Mouse (Mus musculus) CD8-positive naive resting alpha-beta T cell, adult 57 days (primary cell): ENCODE data around the gene Il9. TPM values are rescaled to one million over a fixed set of nuclear protein-coding genes. Genes with fewer than 3 reads are reported as not detected.

ENCODE experiments used
- total RNA-seq: library from RNA; stranded (reverse); gene quantifications from one replicate; pipeline ENCODE4 v1.2.4, GENCODE M21; 2023

The Il9 gene
- total RNA-seq: not detected

DNA sequence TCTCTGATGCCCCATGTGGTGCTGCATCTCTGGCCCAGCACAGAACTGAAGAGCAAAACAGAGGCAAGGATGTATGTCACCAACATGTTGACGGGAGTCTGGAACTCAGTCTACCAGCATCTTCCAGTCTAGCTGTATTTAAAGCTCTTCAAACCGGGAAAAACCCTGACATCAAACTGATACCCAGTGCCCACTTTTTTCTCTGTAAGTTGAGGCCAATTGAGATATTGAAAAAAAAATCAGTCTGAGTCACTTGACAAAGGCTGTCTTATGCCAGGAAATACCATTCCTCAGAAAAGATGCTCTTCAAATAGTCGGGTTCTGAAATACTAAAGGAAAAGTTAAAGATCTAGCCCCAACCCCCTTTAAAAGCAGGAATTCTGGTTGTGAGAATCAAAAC is at the start of gene Il9:
TSS of gene Il9 (minus strand) at position 101 of the 400 bp plus-strand sequence.

DNA sequence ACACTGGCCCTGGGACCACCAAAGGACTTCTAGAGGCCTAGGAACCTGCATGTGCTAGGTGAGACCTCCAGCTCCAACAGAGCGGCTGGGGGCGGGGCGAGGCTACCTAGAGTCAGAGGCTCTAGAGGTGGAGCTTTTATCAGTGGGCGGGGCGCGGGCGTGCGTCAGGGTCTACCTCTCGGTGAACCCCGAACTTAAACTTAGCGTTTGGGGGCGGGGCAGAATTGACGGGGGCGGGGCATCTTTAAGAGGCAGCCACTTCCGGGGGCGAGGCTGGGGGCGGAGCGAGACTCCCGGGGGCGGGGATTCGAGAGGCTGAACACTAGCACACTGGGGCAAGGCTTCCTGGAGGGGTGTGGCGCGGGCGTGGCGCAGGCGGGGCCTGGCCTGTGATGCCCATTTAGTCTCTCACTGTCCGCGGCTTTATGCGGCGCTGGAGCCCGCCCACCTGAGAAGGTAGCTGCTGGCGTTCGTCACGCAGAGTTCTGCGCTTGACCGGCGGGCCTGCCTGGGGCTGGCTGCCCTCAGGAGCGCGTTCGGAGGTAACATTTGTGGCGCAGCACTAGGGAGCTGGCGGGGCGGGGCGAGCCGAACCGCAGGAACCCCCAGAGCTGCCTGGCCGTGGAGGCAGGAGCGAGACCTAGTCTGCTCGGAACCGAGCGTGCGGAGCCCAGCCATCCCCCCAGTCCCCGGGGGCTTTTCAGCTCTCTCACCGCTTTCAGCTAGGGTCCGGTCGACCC is 40.2 kb upstream of the Il9 start, which contains the start of gene Fbxl21:
TSS of gene Fbxl21 (plus strand) at position 392 of the 740 bp plus-strand sequence.

DNA sequence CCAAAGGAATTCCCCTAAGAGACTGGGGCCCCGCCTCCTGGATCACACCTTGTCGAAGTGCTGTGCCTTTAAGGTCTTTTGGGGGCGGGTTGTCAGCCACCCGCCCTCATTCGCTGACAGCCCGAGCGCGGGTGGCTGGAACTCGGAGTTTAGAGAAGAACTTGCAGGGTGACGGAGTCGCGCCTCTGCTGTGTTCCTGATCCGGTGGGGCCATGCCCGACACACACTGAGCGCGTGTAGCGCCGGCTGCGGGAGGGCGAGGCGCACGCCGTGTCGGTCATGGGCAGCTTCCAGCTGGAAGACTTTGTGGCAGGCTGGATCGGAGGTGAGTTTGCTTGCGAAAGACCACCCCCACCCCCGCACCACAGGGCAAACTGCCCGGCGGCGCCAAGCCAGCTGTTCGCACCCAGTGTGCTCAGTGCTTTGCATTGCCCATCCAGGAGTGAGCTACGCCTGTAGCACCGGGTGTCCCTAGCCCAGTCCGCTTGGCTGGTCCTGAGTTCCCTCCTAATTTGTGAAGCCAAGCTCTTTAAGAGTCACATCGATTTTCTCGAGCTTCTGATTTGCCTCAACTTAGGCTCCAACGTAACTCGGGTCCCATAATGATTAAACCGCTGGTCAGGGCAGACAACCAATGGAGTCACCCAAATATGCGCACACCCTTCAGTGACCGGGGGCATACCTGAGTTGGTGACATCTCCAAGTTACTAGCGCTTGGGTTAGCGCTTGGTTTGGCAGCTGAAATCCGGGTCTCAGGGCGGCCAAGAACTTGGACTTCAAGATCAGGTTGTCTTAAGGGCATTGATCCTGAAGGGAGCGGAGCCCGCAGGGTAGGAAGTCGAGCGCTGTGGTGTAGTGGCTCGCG is 43.6 kb downstream of the Il9 start, which contains the start of gene Slc25a48:
TSS of gene Slc25a48 (plus strand) at position 145 of the 865 bp plus-strand sequence.

Other genes with a start within 250 kb of the Il9 start
- gene Neurog1, start 230.1 kb downstream of the Il9 start, total RNA-seq: not detected
- not detected for gene Cxcl14, start 185.7 kb downstream of the Il9 start, total RNA-seq
- not detected for gene Gm3045, start 55.7 kb downstream of the Il9 start, total RNA-seq
- gene Slc25a48, start 43.9 kb downstream of the Il9 start, total RNA-seq: not detected
- gene Fbxl21, start 40.2 kb upstream of the Il9 start, total RNA-seq: 1.5 TPM
- gene Lect2, start 66.3 kb upstream of the Il9 start, total RNA-seq: not detected
- 5.0 TPM for gene Tgfbi, start 127.3 kb upstream of the Il9 start, total RNA-seq
- gene Smad5, start 220.8 kb upstream of the Il9 start, total RNA-seq: 64.1 TPM